Mouse (Mus musculus): ENCODE results near the gene Gpatch3. TPM values are rescaled to one million over a fixed set of nuclear protein-coding genes. Genes with fewer than 3 reads are reported as not detected.

Gpatch3 gene
- total and polyA plus RNA-seq, 2 experiments = 3.8 to 4.3 TPM

GRCm38 (mm10) chr4:133631769-133632411, 57.3 kb downstream of the Gpatch3 start:
- Histone ChIP-seq H3K4me3 (ENCODE audit: insufficient read depth, low read depth, low read length) (peak overlapping the region; percentile 72), H3K27me3 (ENCODE audit: control insufficient read depth, insufficient read depth, low read length) (no peaks in the 10 kb centered on the region), H3K4me1 (ENCODE audit: control insufficient read depth, insufficient read depth, low read length) (peaks cover 22% of the 10 kb centered on the region), H3K9ac (ENCODE audit: low read depth, low read length) (peak overlapping the region; percentile 80), H3K36me3 (ENCODE audit: control insufficient read depth, insufficient read depth, low read length) (no peaks in the 10 kb centered on the region), H3K27ac (replicated peaks; ENCODE audit: insufficient read depth, low read depth, low read length) (peak overlapping the region; percentile 87), H3K79me2 (ENCODE audit: control insufficient read depth, insufficient read depth, low read length) (peaks cover 18% of the 10 kb centered on the region)
- WGBS = 29% methylated on average over 9 of the region's 9 CpGs
- peak; percentile 24 for DNase-seq (ENCODE audit: extremely low read depth, low read depth, low spot score)
- TF ChIP-seq POLR2A (IDR thresholded peaks at IDR 0.05; ENCODE audit: extremely low read depth, insufficient read depth, low read length) (no peak), CTCF (IDR thresholded peaks at IDR 0.05; ENCODE audit: low read depth, low read length) (no peak)

GRCm38 (mm10) chr4:133632483-133633327, 58.2 kb downstream of the Gpatch3 start:
- peak overlapping the region; percentile 27 for H3K27ac ChIP-seq (replicated peaks; ENCODE audit: insufficient read depth, low read depth, low read length)
- 7% methylated on average over 63 of the region's 69 CpGs for WGBS
- no peak for TF ChIP-seq POLR2A (IDR thresholded peaks at IDR 0.05; ENCODE audit: extremely low read depth, insufficient read depth, low read length)
- no peak for TF ChIP-seq CTCF (IDR thresholded peaks at IDR 0.05; ENCODE audit: low read depth, low read length)
- peak overlapping the region; percentile 80 for H3K9ac ChIP-seq (ENCODE audit: low read depth, low read length)
- H3K4me1 ChIP-seq (ENCODE audit: control insufficient read depth, insufficient read depth, low read length) = peaks cover 22% of the 10 kb centered on the region
- H3K36me3 ChIP-seq (ENCODE audit: control insufficient read depth, insufficient read depth, low read length) = no peaks in the 10 kb centered on the region
- H3K27me3 ChIP-seq (ENCODE audit: control insufficient read depth, insufficient read depth, low read length) = no peaks in the 10 kb centered on the region
- peak overlapping the region; percentile 72 for H3K4me3 ChIP-seq (ENCODE audit: insufficient read depth, low read depth, low read length)
- peak; percentile 16 for DNase-seq (ENCODE audit: extremely low read depth, low read depth, low spot score)
- peaks cover 15% of the 10 kb centered on the region for H3K79me2 ChIP-seq (ENCODE audit: control insufficient read depth, insufficient read depth, low read length)

GRCm38 (mm10) chr4:133633332-133634042, 58.9 kb downstream of the Gpatch3 start:
- H3K9ac ChIP-seq (ENCODE audit: low read depth, low read length) = peak overlapping the region; percentile 80
- H3K27ac ChIP-seq (replicated peaks; ENCODE audit: insufficient read depth, low read depth, low read length) = no peak overlapping the region
- WGBS = 5% methylated on average over 47 of the region's 47 CpGs
- peak; percentile 38 for DNase-seq (ENCODE audit: extremely low read depth, low read depth, low spot score)
- H3K27me3 ChIP-seq (ENCODE audit: control insufficient read depth, insufficient read depth, low read length) = no peaks in the 10 kb centered on the region
- H3K36me3 ChIP-seq (ENCODE audit: control insufficient read depth, insufficient read depth, low read length) = no peaks in the 10 kb centered on the region
- peaks cover 14% of the 10 kb centered on the region for H3K79me2 ChIP-seq (ENCODE audit: control insufficient read depth, insufficient read depth, low read length)
- TF ChIP-seq POLR2A (IDR thresholded peaks at IDR 0.05; ENCODE audit: extremely low read depth, insufficient read depth, low read length) (no peak), CTCF (IDR thresholded peaks at IDR 0.05; ENCODE audit: low read depth, low read length) (peak; percentile 78)
- peak overlapping the region; percentile 72 for H3K4me3 ChIP-seq (ENCODE audit: insufficient read depth, low read depth, low read length)
- peaks cover 22% of the 10 kb centered on the region for H3K4me1 ChIP-seq (ENCODE audit: control insufficient read depth, insufficient read depth, low read length)

Other genes with a start within 250 kb of the Gpatch3 start
- gene Wdtc1, start 221.3 kb upstream of the Gpatch3 start, total RNA-seq (2014; rRNA removed) = 20.6 and 35.5 TPM in 2 replicates
- gene Wdtc1, start 221.3 kb upstream of the Gpatch3 start, polyA plus RNA-seq (2012; rRNA removed) = 83.3 and 105 TPM in 2 replicates
- gene Slc9a1, start 205.0 kb upstream of the Gpatch3 start, total RNA-seq (2014; rRNA removed) = 1.5 and 2.9 TPM in 2 replicates
- 5.6 and 9.2 TPM in 2 replicates for gene Slc9a1, start 205.0 kb upstream of the Gpatch3 start, polyA plus RNA-seq (2012; rRNA removed)
- gene Tent5b, start 94.6 kb upstream of the Gpatch3 start, total RNA-seq (2014; rRNA removed) = 0.07 and 0.09 TPM in 2 replicates
- 0.06 and 0.16 TPM in 2 replicates for gene Tent5b, start 94.6 kb upstream of the Gpatch3 start, polyA plus RNA-seq (2012; rRNA removed)
- not detected in 2 replicates for gene Trnp1, start 76.2 kb upstream of the Gpatch3 start, total RNA-seq (2014; rRNA removed)
- gene Trnp1, start 76.2 kb upstream of the Gpatch3 start, polyA plus RNA-seq (2012; rRNA removed) = 0.05 and 0.10 TPM in 2 replicates
- 1.7 and 2.5 TPM in 2 replicates for gene Kdf1, start 55.8 kb upstream of the Gpatch3 start, total RNA-seq (2014; rRNA removed)
- 6.9 and 7.4 TPM in 2 replicates for gene Kdf1, start 55.8 kb upstream of the Gpatch3 start, polyA plus RNA-seq (2012; rRNA removed)
- gene Nudc, start 28.7 kb upstream of the Gpatch3 start, total RNA-seq (2014; rRNA removed) = 48.1 and 50.6 TPM in 2 replicates
- gene Nudc, start 28.7 kb upstream of the Gpatch3 start, polyA plus RNA-seq (2012; rRNA removed) = 44.3 and 48.7 TPM in 2 replicates
- 25.7 and 52.4 TPM in 2 replicates for gene Nr0b2, start 21.4 kb upstream of the Gpatch3 start, total RNA-seq (2014; rRNA removed)
- gene Nr0b2, start 21.4 kb upstream of the Gpatch3 start, polyA plus RNA-seq (2012; rRNA removed) = 164 and 300 TPM in 2 replicates
- gene Gpn2, start 9.6 kb downstream of the Gpatch3 start, total RNA-seq (2014; rRNA removed) = 8.9 and 10.1 TPM in 2 replicates
- 35.0 and 38.2 TPM in 2 replicates for gene Gpn2, start 9.6 kb downstream of the Gpatch3 start, polyA plus RNA-seq (2012; rRNA removed)
- 0.55 and 0.81 TPM in 2 replicates for gene Sfn, start 27.4 kb downstream of the Gpatch3 start, total RNA-seq (2014; rRNA removed)
- gene Sfn, start 27.4 kb downstream of the Gpatch3 start, polyA plus RNA-seq (2012; rRNA removed) = 0.54 and 0.77 TPM in 2 replicates
- gene Zdhhc18, start 75.4 kb downstream of the Gpatch3 start, total RNA-seq (2014; rRNA removed) = 8.9 and 15.5 TPM in 2 replicates
- 18.5 and 21.3 TPM in 2 replicates for gene Zdhhc18, start 75.4 kb downstream of the Gpatch3 start, polyA plus RNA-seq (2012; rRNA removed)
- 5.9 and 6.4 TPM in 2 replicates for gene Pigv, start 97.9 kb downstream of the Gpatch3 start, total RNA-seq (2014; rRNA removed)
- 5.9 and 7.5 TPM in 2 replicates for gene Pigv, start 97.9 kb downstream of the Gpatch3 start, polyA plus RNA-seq (2012; rRNA removed)
- 5.9 and 8.5 TPM in 2 replicates for gene Arid1a, start 182.0 kb downstream of the Gpatch3 start, total RNA-seq (2014; rRNA removed)
- gene Arid1a, start 182.0 kb downstream of the Gpatch3 start, polyA plus RNA-seq (2012; rRNA removed) = 21.9 and 25.2 TPM in 2 replicates